Mouse (Mus musculus) megakaryocyte, embryonic 14.5 days (primary cell): ENCODE results near the gene 2900026A02Rik.

ENCODE experiments used
- FLI1 ChIP-seq: IDR thresholded peaks from 2 replicates; pipeline ENCODE4 v1.6.1; 2012; ENCODE audit warnings: low read length, inconsistent platforms, mixed read lengths
- GATA1 ChIP-seq: IDR thresholded peaks from 3 replicates; pipeline ENCODE4 v1.6.1; 2012; ENCODE audit warnings: mixed read lengths, low read length, inconsistent platforms, borderline replicate concordance

- TF ChIP-seq GATA1 (no peak), FLI1 (no peak)
These were observed 78.5 kb downstream of the 2900026A02Rik start for GRCm38 (mm10) chr5:113142486-113142885.
